Mouse (Mus musculus): ENCODE data around the gene Slc25a25.

Slc25a25 gene

DNA sequence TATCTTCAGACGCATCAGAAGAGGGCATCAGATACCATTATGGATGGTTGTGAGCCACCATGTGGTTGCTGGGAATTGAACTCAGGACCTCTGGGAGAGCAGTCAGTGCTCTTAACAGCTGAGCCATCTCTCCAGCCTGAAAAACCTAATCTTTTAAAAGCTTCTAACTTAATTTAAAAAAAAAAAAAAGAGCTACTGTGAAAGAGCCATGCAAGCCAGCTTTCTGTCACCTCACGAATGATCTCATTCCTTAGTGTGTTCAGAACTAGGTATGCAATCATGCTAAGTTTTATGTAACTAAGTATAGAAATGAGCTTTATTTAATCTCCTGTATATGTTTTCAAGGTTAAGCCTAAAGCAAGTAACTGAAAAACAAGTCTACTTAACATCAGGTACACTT is 8.4 kb upstream of the Slc25a25 start:
- DNase-seq (ENCODE audit: low spot score in 2 of 2): no peak

DNA sequence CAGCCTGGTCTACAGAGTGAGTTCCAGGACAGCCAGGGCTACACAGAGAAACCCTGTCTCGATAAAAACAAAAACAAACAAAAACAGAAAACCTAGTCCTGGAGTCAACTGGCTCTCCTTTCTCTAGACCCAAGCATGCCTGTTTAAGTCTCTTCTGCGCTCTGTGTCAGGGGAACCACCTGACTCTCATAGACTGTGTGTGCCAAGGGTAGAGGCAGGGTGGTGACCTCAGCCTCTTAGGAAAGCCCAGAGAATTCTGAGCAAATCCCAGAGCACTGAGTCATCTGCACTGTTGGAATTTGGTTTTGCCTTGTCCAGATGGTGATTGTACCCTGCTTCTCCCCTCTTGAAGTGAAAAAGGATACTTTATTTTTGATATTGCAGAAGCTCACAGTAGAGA is 7.1 kb upstream of the Slc25a25 start:
- DNase-seq (ENCODE audit: low spot score in 2 of 2): no peak

DNA sequence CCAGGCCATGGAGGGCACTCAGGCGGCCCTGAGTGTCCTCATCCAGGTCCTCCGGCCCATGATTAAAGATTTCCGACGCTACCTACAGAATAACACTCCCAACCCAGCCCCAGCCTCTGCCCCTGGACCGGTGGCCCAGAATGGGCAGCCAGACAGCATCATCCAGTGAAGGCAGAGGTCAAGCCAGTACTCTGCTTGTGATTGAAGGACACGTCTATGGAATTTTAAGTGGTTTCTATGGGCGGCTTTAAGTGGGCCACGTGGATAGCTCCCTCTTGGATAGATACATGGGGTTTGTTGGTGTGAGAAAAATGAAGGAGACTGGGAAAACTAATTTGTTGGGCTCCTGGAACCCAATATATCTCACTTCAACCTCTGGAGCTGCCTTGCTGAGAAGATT is 3.9 kb upstream of the Slc25a25 start:
- DNase-seq (ENCODE audit: low spot score in 2 of 2): no peak

DNA sequence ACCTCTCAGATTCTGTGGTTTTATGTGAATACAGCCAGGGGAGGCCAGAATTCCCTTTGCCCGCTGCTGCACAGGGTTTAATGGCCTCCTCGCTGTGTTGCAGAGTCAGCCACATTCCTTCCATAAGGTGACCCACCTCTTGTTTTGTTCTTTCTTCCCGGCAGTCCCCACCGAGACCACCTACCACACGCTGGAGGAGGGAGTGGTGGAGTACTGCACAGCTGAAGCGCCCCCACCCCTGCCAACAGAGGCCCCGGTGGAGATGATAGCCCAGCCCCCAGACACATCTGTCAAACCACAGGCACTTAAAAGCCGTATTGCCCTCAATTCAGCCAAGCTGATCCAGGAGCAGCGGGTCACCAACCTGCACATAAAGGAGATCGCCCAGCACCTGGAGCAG is 3.4 kb upstream of the Slc25a25 start:
- DNase-seq (ENCODE audit: low spot score in 2 of 2): no peak

DNA sequence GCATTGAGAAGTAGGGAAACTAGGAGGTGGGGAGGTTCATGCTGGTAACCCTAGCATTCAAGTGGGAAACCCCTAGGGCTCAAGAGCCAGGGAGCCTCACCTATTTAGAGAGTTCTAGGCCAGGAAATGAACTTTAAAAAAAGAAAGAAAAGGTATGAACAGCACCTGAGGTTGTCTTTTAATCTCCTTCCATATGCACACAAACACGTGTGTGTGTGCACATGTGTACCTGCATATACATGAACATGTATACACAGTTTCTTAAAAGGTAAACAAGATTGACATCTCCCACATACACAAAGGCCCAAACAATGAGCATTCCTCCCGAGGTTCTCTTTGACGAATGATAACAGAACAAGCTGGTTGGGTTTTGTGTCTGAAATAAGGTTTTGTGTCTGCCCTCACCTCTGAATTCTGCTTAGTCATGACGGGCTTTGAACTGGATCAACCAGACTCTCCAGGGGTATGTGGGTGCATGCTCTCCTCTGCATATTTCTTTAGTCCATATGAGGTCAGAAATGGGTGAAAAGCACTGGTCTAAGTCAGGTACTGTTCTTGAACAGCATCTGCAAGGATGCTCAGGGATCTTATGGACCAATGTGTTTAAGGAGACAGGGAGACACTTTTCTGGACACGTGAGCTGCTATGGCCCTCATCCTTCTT is 2.5 kb upstream of the Slc25a25 start:
- no peak for DNase-seq (ENCODE audit: low spot score in 2 of 2)

DNA sequence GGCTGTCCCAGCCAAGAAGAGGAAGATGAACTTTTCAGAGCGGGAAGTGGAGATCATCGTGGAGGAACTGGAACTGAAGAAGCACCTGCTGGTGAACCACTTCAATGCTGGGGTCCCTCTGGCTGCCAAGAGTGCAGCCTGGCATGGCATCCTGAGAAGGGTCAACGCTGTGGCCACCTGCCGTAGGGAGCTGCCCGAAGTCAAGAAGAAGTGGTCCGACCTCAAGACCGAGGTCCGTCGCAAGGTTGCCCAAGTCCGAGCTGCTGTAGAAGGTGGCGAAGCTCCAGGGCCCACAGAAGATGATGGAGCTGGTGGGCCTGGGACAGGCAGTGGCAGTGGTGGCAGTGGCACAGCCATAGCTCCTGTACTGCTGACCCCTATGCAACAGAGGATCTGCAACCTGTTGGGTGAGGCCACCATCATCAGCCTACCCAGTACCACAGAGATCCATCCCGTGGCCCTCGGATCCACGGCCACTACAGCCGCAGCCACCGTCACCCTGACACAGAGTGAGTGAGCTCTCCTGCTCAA is 1.3 kb upstream of the Slc25a25 start:
- DNase-seq (ENCODE audit: low spot score in 2 of 2): peak in 1 of 2 experiments; percentile 50

DNA sequence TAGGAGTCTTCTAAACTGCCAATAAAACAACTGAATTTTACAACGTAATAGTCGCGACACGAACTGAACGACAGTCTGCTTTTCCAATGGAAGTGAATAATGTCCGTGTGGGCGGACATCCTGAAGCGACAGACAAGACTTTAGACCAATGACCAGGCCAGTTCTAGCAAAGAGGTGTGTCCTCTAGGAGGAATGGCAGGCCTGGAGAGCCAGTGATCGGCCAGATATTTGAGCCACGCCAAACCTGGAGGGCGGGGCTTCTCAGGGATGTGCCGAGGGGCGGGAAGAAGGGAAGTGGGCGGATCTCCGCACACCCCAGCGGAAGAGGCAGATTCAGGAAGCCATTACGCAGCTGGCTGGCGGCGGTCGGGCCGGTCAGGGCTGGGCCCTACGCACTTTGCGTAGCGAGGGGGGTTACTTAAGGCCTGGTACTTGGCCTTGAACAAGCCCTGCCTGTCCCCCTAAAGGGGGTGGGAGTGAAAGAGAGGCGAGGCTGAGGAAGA is 676 bp upstream of the Slc25a25 start:
- peak; percentile 98 for DNase-seq (ENCODE audit: low spot score in 2 of 2)

DNA sequence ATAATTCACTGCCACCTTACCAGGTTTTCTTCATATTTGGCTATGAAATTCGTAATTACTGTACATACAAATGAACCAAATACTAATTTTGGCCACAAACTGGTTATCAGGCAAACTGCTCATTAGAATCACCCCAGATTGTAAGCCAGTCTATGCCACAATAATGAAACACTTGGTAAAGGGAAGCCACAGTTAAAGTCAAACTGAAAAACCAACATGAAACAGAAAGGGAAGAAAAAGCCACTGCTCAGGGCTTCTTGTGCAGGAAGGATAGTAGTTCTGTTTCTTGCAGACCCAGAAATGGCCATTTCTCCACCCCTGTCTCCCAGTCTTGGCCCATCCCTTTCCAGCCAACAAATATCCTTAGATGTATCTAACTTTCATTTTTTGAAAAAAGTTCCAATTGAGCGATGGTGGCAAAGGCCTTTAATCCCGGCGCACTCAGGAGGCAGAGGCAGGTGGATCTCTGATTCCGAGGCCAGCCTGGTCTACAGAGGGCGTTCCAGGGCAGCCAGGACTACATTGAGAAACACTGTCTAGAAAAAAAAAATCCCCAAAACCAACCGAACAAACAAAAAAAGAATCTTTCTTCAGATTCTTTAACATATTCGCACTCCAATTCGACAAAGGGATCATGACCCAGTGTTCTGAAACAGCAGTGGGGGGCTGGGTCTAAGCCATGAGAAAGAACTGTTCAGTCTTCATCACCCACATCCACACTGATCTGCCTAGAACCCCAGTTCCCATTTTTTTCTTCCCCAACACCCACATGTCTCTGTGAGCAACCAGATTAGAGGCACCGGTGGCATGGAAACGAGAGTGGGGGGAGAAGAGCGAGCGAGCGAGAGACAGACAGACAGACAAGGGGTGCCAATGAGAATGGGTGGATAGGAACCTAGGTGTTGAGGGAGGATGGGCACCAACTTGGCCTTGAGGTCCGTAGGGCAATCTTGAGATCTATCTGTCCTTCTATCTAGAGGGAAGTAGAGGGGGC is 1.2 kb downstream of the Slc25a25 start, which contains the start of gene Naif1:
Gene Naif1 (plus strand): TSS at position 697 of the 994 bp plus-strand sequence.
- DNase-seq (ENCODE audit: low spot score in 2 of 2): peak in 1 of 2 experiments; percentile 38

DNA sequence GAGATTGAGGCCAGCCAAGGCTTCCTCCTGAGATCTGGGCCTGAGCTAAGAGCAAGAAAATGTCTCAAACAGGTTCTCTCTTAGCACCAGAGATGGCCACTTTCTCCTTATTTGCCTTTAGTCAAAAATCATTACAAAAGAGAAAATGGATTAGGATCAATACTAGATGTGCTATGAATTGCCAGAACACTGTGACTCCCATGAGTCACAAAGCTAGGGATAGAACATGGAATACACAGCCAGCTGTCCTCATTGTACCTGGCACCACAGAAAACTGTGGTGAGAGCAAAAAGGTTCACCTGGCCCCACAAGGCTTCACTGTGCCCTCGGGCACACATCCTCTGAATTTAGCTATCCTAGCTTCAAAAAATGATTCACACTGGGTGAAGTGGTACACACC is 2.8 kb downstream of the Slc25a25 start:
- no peak for DNase-seq (ENCODE audit: low spot score in 2 of 2)

DNA sequence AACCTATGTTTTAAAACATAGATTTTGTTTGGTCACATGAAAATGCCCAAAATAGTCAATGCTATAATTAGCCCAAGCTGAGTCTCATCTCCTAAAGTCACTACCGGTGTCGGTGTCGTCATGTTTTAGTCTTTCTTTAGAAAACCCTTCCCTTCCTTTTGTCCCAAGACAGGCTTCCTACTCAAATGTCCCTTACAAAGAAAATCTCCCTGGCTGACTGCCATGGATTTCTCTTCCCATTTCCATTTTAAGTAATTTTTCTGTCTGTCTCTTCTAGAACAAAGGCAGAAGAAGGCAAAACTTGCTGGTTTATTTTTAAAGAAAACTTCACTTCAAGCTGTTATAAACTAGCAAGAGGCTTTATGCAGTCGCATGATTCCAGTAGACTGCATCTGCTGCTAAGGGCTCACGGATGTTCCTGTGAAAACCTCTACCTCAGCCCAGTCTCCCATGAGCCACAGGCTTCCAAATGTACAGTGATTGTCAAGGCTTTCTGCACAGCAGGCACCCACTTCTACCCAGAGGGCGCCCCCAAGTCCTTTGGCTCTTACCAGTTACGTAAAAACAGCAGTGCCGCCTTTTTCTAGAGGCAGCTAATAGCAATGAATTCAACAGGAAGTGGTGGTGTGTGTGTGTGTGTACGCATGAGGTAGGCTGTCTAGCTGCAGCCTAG is 3.8 kb downstream of the Slc25a25 start:
- DNase-seq (ENCODE audit: low spot score in 2 of 2): peak; percentile 33 to 60

DNA sequence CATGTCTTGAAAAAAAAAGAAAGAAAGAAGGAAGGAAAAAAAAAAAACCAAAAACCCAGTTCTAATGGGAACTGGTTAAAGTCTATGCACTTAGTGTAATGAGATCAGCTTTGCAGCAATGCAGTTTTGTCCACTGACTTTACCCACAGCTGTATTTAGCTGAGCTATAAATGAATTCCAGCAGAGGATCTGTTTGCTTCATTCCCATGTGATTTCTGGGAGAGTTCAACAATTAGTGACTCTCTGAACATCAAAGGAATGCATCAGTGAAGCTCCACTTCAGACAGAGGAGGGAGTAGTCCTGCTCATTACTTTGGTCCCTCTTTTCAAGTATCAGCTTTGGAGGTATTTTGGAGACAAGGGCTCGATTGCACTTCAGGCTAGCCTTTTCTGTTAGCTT is 5.7 kb downstream of the Slc25a25 start:
- no peak for DNase-seq (ENCODE audit: low spot score in 2 of 2)

DNA sequence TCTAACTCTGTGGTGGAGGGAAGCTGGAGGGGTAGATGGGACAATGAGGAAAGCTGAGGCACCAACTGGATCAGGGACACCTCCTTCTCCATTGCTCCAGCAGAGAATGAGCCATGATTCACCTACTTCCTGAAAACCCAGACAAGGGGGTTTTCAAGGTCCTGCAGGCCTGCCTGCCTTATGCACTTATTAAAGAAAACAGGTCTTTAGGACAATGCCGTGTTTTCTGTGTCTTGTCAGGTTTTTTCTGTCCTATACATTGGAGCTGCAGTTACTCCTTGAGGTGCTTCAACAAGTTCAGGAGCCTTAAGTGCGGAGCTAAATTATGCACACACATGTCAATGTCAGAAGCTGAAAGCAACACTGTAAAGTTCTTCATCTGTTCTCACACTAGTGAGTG is 9.7 kb downstream of the Slc25a25 start:
- no peak for DNase-seq (ENCODE audit: low spot score in 2 of 2)

DNA sequence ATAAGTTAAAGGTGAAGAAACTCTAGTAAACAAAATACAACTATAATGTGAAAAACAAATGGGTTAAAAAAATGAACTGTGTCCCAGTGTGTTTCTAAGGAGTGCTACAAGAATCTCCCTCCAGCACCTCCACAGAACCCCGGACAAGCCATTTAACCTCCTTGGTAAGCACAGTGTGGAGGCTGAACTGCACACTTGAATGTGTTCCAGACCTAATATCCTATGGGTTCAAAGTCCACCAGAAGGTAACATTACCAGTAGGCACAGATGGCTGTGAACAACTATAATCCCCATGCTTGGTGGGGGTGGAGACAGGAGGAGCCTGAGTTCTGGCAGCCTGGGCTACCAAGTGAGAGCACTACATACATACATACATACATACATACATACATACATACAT is 10.6 kb downstream of the Slc25a25 start:
- DNase-seq (ENCODE audit: low spot score in 2 of 2): no peak

DNA sequence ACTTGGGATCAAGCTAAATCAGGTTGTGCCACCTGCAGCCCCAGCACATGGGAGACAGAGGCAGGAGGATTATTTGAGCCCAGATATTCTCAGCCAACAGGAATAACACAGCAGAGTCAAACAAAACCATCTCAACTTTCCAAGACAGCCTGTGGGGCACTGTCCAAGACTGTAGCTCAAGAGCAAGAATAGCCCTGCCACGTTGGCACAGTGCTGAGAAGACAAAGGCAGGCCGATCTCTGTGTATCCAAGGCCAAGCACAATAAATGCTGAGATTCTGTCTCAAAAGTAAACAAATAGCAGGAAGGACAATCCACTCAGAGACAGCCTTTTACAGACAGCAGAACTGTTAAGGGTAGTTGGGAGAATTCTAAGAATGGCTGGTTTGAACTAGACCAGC is 11.1 kb downstream of the Slc25a25 start:
- no peak for DNase-seq (ENCODE audit: low spot score in 2 of 2)

DNA sequence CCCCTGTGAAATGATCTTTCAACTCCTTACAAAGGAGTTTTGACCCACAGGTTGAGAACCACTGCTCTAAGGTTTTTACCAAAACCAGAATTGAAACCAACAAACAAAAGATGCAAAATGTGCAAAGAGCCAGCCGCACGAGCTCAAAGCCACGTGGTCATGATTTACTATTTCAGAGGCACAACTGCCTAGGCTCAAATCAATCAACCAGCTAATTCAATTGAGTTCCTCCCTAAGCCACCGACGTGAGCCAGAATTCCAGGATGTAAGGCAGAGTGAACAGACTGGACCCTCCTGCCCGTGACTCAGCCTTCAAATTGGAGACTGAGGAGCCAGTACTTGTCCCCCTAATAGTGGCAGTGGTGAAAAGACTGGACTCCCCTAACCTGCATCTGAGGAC is 12.1 kb downstream of the Slc25a25 start:
- DNase-seq (ENCODE audit: low spot score in 2 of 2): no peak

DNA sequence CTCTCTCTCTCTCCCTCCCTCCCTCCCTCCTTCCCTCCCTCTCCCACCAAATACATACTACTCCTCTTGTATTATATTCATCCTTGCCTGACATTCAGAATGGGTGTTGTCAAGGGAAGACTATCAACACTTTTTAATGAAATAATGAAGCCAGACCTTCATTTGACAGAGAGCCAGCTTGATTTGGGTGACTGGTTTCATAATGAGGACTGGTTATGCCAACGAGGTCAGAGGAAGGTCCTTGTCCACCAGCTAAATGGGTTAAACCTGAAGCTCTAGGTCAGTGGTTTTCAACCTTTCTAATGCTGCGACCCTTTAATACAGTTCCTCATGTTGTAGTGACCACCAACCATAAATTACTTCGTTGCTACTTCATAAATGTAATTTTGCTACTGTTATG is 12.5 kb downstream of the Slc25a25 start:
- DNase-seq (ENCODE audit: low spot score in 2 of 2): no peak

DNA sequence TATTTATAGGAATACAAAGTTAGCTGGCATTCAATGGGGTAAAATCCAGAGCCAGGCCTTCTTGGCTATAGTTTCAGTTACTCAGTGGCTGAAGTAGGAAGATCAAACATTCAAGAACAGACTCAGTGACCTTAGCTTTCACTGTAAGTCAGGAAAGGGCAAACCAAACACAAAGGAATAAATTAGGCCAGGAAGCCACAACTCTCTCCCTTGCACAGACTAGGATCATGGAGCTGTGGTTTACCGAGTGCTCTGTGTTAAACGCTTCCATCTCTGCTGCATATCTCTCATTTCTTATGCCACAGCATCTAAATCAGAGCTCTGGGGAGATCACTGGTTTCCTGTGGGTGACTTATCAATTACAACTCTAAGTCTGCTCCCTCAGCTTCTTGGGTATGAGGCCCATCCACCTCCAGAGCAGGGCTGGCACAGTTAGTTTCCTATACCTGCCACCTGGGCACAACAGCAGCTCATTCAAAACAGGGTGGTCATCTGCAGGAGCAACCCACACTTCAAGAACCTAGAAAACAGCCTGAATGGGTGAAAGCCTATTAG is 13.6 kb downstream of the Slc25a25 start:
- DNase-seq (ENCODE audit: low spot score in 2 of 2): no peak

DNA sequence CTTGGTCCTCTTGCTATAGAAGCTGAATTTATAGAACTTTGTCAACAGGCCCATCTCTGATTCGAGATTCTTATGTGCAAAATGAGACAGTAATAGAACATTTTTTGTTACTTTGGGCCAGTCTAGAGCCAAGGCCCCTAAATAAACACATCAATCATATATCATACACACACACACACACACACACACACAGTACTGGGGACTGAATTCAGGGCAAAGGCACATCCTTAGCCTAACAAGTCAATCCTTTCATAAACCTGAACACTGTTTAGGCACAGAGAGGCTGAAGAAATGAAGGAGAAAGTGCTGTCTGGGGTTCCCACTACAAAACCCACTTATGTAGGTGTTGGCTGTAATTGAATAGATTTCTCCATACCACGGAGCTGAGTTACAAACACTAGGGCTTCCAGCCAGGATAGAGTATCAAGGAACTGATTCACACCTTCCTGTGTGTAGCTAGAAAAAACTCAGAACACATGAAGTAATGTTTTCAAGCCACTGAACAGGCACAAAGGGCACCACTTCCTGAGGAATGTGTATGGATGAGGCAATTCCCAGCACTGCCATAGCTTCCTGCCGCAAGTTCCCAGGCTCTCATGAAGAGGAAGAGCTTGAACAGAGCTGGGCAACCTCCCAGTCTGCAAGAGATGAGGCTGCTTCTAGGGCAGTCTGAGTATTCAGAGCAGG is 14.4 kb downstream of the Slc25a25 start:
- no peak for DNase-seq (ENCODE audit: low spot score in 2 of 2)

DNA sequence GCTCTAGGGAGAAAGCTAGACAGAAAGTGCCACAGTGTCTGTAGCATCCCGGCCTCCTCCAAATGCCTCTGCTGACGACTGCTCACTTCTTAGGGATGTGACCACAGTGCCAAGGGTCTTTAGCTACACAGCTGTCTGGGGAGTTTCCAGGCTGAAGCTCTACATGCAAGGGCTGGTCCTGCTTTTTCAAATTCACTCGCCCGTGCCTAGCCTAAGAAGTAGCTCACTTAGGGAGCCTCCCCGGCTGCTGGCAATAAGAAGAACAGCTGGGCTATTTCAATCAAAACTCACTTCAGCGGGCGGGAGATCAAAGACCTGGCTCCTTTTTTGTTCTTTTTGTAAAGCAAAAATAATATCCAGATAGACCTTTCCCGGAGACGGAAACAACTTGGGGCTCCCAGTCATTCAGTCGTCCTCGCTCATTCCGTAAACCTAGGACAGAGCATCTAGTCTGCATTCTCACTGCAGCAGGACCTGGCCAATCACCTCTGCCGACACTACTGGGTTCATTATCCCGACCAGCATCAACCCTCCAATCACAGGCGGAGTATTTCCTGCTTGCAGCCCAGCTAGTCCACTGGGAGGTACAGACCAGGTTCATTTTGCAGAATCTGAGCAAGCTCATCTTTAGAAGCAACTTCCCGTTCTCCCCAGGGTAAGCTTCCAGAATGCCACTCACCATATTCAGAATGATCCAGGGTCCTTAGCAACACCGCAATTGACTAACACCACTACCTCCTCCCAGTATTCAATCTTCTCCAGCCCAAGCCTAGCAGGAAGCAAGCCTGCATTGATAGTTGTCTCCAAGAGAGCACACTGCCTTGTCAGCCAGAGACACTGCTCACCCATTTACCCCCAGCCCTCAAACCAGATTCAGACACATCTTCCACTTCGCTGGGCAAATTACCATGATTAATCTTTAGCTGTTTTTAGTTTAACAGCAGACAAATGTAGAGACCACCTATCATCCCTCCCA is 20.3 kb downstream of the Slc25a25 start:
- no peak for DNase-seq (ENCODE audit: low spot score in 2 of 2)
